Mouse (Mus musculus): ENCODE measurements around the gene Ttc28. TPM values are rescaled to one million over a fixed set of nuclear protein-coding genes. Genes with fewer than 3 reads are reported as not detected.
A peak's percentile ranks its signal among the peaks of the same experiment; 100 is the strongest.

Ttc28 gene
- total and polyA plus RNA-seq, 2 experiments = 0.81 to 0.83 TPM

GRCm38 (mm10) chr5:111263370-111263769, 383.8 kb downstream of the Ttc28 start:
- DNase-seq (ENCODE audit: extremely low read depth, low read depth, low spot score) = no peak
- H3K27me3 ChIP-seq (ENCODE audit: control insufficient read depth, insufficient read depth, low read length) = no peaks in the 10 kb centered on the region
- WGBS = 60% methylated on average over 5 of the region's 5 CpGs
- no peak overlapping the region for H3K4me3 ChIP-seq (ENCODE audit: insufficient read depth, low read depth, low read length)
- H3K79me2 ChIP-seq (ENCODE audit: control insufficient read depth, insufficient read depth, low read length) = no peaks in the 10 kb centered on the region
- no peak overlapping the region for H3K27ac ChIP-seq (replicated peaks; ENCODE audit: insufficient read depth, low read depth, low read length)
- no peaks in the 10 kb centered on the region for H3K36me3 ChIP-seq (ENCODE audit: control insufficient read depth, insufficient read depth, low read length)
- H3K9ac ChIP-seq (ENCODE audit: low read depth, low read length) = no peak overlapping the region
- peaks cover 2% of the 10 kb centered on the region for H3K4me1 ChIP-seq (ENCODE audit: control insufficient read depth, insufficient read depth, low read length)
- TF ChIP-seq CTCF (IDR thresholded peaks at IDR 0.05; ENCODE audit: low read depth, low read length) = no peak
- no peak for TF ChIP-seq POLR2A (IDR thresholded peaks at IDR 0.05; ENCODE audit: extremely low read depth, insufficient read depth, low read length)

GRCm38 (mm10) chr5:111264488-111264887, 384.9 kb downstream of the Ttc28 start:
- H3K27me3 ChIP-seq (ENCODE audit: control insufficient read depth, insufficient read depth, low read length) = no peaks in the 10 kb centered on the region
- H3K79me2 ChIP-seq (ENCODE audit: control insufficient read depth, insufficient read depth, low read length) = no peaks in the 10 kb centered on the region
- H3K9ac ChIP-seq (ENCODE audit: low read depth, low read length) = no peak overlapping the region
- H3K4me1 ChIP-seq (ENCODE audit: control insufficient read depth, insufficient read depth, low read length) = peaks cover 2% of the 10 kb centered on the region
- TF ChIP-seq CTCF (IDR thresholded peaks at IDR 0.05; ENCODE audit: low read depth, low read length) = no peak
- TF ChIP-seq POLR2A (IDR thresholded peaks at IDR 0.05; ENCODE audit: extremely low read depth, insufficient read depth, low read length) = no peak
- no peaks in the 10 kb centered on the region for H3K36me3 ChIP-seq (ENCODE audit: control insufficient read depth, insufficient read depth, low read length)
- DNase-seq (ENCODE audit: extremely low read depth, low read depth, low spot score) = no peak
- H3K4me3 ChIP-seq (ENCODE audit: insufficient read depth, low read depth, low read length) = no peak overlapping the region
- H3K27ac ChIP-seq (replicated peaks; ENCODE audit: insufficient read depth, low read depth, low read length) = no peak overlapping the region
- 87% methylated on average over 7 of the region's 7 CpGs for WGBS

- 97% methylated on average over 5 of the region's 5 CpGs for WGBS
- DNase-seq (ENCODE audit: extremely low read depth, low read depth, low spot score) = no peak
Measured at GRCm38 (mm10) chr5:111266658-111267057, 387.1 kb downstream of the Ttc28 start.

GRCm38 (mm10) chr5:111267100-111267499, 387.5 kb downstream of the Ttc28 start:
- TF ChIP-seq POLR2A (IDR thresholded peaks at IDR 0.05; ENCODE audit: extremely low read depth, insufficient read depth, low read length) = no peak
- no peak for TF ChIP-seq CTCF (IDR thresholded peaks at IDR 0.05; ENCODE audit: low read depth, low read length)
- no peaks in the 10 kb centered on the region for H3K79me2 ChIP-seq (ENCODE audit: control insufficient read depth, insufficient read depth, low read length)
- H3K9ac ChIP-seq (ENCODE audit: low read depth, low read length) = no peak overlapping the region
- H3K4me3 ChIP-seq (ENCODE audit: insufficient read depth, low read depth, low read length) = no peak overlapping the region
- no peak overlapping the region for H3K27ac ChIP-seq (replicated peaks; ENCODE audit: insufficient read depth, low read depth, low read length)
- H3K4me1 ChIP-seq (ENCODE audit: control insufficient read depth, insufficient read depth, low read length) = no peaks in the 10 kb centered on the region; the same call in none of the 2 replicates
- no peak for DNase-seq (ENCODE audit: extremely low read depth, low read depth, low spot score)
- no peaks in the 10 kb centered on the region for H3K36me3 ChIP-seq (ENCODE audit: control insufficient read depth, insufficient read depth, low read length)
- 68% methylated on average over 3 of the region's 3 CpGs for WGBS
- no peaks in the 10 kb centered on the region for H3K27me3 ChIP-seq (ENCODE audit: control insufficient read depth, insufficient read depth, low read length)

More at GRCm38 (mm10) chr5:111266658-111267057, 387.1 kb downstream of the Ttc28 start:
- H3K4me3 ChIP-seq (ENCODE audit: insufficient read depth, low read depth, low read length) = no peak overlapping the region
- no peak overlapping the region for H3K27ac ChIP-seq (replicated peaks; ENCODE audit: insufficient read depth, low read depth, low read length)
- no peaks in the 10 kb centered on the region; the same call in none of the 2 replicates for H3K4me1 ChIP-seq (ENCODE audit: control insufficient read depth, insufficient read depth, low read length)
- no peaks in the 10 kb centered on the region for H3K27me3 ChIP-seq (ENCODE audit: control insufficient read depth, insufficient read depth, low read length)
- H3K36me3 ChIP-seq (ENCODE audit: control insufficient read depth, insufficient read depth, low read length) = no peaks in the 10 kb centered on the region
- H3K79me2 ChIP-seq (ENCODE audit: control insufficient read depth, insufficient read depth, low read length) = no peaks in the 10 kb centered on the region
- TF ChIP-seq CTCF (IDR thresholded peaks at IDR 0.05; ENCODE audit: low read depth, low read length) (no peak), POLR2A (IDR thresholded peaks at IDR 0.05; ENCODE audit: extremely low read depth, insufficient read depth, low read length) (no peak)
- H3K9ac ChIP-seq (ENCODE audit: low read depth, low read length) = no peak overlapping the region

- TF ChIP-seq POLR2A (IDR thresholded peaks at IDR 0.05; ENCODE audit: extremely low read depth, insufficient read depth, low read length) (no peak), CTCF (IDR thresholded peaks at IDR 0.05; ENCODE audit: low read depth, low read length) (no peak)
- DNase-seq (ENCODE audit: extremely low read depth, low read depth, low spot score) = no peak
- Histone ChIP-seq H3K36me3 (ENCODE audit: control insufficient read depth, insufficient read depth, low read length) (no peaks in the 10 kb centered on the region), H3K9ac (ENCODE audit: low read depth, low read length) (no peak overlapping the region), H3K79me2 (ENCODE audit: control insufficient read depth, insufficient read depth, low read length) (no peaks in the 10 kb centered on the region), H3K4me3 (ENCODE audit: insufficient read depth, low read depth, low read length) (no peak overlapping the region), H3K27me3 (ENCODE audit: control insufficient read depth, insufficient read depth, low read length) (no peaks in the 10 kb centered on the region), H3K27ac (replicated peaks; ENCODE audit: insufficient read depth, low read depth, low read length) (no peak overlapping the region), H3K4me1 (ENCODE audit: control insufficient read depth, insufficient read depth, low read length) (no peaks in the 10 kb centered on the region)
- 84% methylated on average over 2 of the region's 2 CpGs for WGBS
Measured at GRCm38 (mm10) chr5:111268852-111269251, 389.2 kb downstream of the Ttc28 start.

GRCm38 (mm10) chr5:111269613-111270205, 390.1 kb downstream of the Ttc28 start:
- TF ChIP-seq CTCF (IDR thresholded peaks at IDR 0.05; ENCODE audit: low read depth, low read length) (peak; percentile 97), POLR2A (IDR thresholded peaks at IDR 0.05; ENCODE audit: extremely low read depth, insufficient read depth, low read length) (no peak)
- DNase-seq (ENCODE audit: extremely low read depth, low read depth, low spot score) = peak; percentile 47
- Histone ChIP-seq H3K4me1 (ENCODE audit: control insufficient read depth, insufficient read depth, low read length) (no peaks in the 10 kb centered on the region), H3K27me3 (ENCODE audit: control insufficient read depth, insufficient read depth, low read length) (no peaks in the 10 kb centered on the region), H3K36me3 (ENCODE audit: control insufficient read depth, insufficient read depth, low read length) (no peaks in the 10 kb centered on the region), H3K4me3 (ENCODE audit: insufficient read depth, low read depth, low read length) (no peak overlapping the region), H3K27ac (replicated peaks; ENCODE audit: insufficient read depth, low read depth, low read length) (no peak overlapping the region), H3K9ac (ENCODE audit: low read depth, low read length) (no peak overlapping the region), H3K79me2 (ENCODE audit: control insufficient read depth, insufficient read depth, low read length) (no peaks in the 10 kb centered on the region)
- WGBS = 76% methylated on average over 6 of the region's 6 CpGs
